Mouse (Mus musculus) forebrain, embryonic 11.5 days (tissue): ENCODE data around the gene Tpsb2. TPM values are rescaled to one million over a fixed set of nuclear protein-coding genes. Genes with fewer than 3 reads are reported as not detected.

ENCODE experiments used
- ATAC-seq: fragments of 200-750 bp; cut with Nextera tagmentation; replicated peaks from 2 replicates; pipeline ENCODE4 v1.8.0; 2017; ENCODE audit warnings: moderate TSS enrichment; ENCODE audit not compliant: low FRiP score
- DNase-seq: peaks from one replicate; pipeline ENCODE4 v3.0.0-alpha.2; 2017; ENCODE audit warnings: low spot score
- H3K27ac ChIP-seq: fragments of 300-500 bp; sonication (generic); 2 replicates; pipeline ENCODE4 v1.5.1; 2014; ENCODE audit warnings: low read depth, low read length
- H3K27me3 ChIP-seq: fragments of 300-500 bp; sonication (generic); 2 replicates; pipeline ENCODE4 v1.6.1; 2014; ENCODE audit warnings: mild to moderate bottlenecking, low read length, mixed read lengths; ENCODE audit not compliant: control insufficient read depth, insufficient read depth
- H3K36me3 ChIP-seq: fragments of 300-500 bp; sonication (generic); 2 replicates; pipeline ENCODE4 v1.6.1; 2014; ENCODE audit warnings: mild to moderate bottlenecking, low read length, moderate library complexity, mixed read lengths; ENCODE audit not compliant: control insufficient read depth, insufficient read depth
- H3K4me1 ChIP-seq: fragments of 300-500 bp; sonication (generic); replicated peaks from 2 replicates; pipeline ENCODE4 v1.6.1; 2014; ENCODE audit warnings: low read length, mixed read lengths; ENCODE audit not compliant: control insufficient read depth, insufficient read depth
- H3K4me2 ChIP-seq: fragments of 300-500 bp; sonication (generic); 2 replicates; pipeline ENCODE4 v1.6.1; 2014; ENCODE audit warnings: low read depth, mild to moderate bottlenecking, low read length, moderate library complexity, mixed read lengths; ENCODE audit not compliant: severe bottlenecking
- H3K4me3 ChIP-seq: fragments of 300-500 bp; sonication (generic); 2 replicates; pipeline ENCODE4 v1.5.1; 2014; ENCODE audit warnings: low read depth, low read length
- H3K9ac ChIP-seq: fragments of 300-500 bp; sonication (generic); 2 replicates; pipeline ENCODE4 v1.6.1; 2014; ENCODE audit warnings: low read length
- H3K9me3 ChIP-seq: fragments of 300-500 bp; sonication (generic); 2 replicates; pipeline ENCODE4 v1.6.1; 2016; ENCODE audit warnings: low read length, mixed read lengths; ENCODE audit not compliant: control insufficient read depth
- WGBS: fragments of 180-500 bp; shearing (Covaris S2); extraction: QIAGEN DNeasy Blood & Tissue Kit; methylation state at CpG from one replicate; pipeline ENCODE4 v1.1.7; 2014; 5-methylcytosine and 5-hydroxymethylcytosine counted together
- polyA plus RNA-seq: library from polyadenylated mRNA; unstranded; fragments of >200 nt; fragmentation: Nextera tagmentation; extraction: Ambion mirVana; gene quantifications from 2 replicates; pipeline ENCODE4 v1.2.1, GENCODE M21; 2014

Tpsb2 gene
- polyA plus RNA-seq, 1 experiment from 2014 or later = not detected

- Histone ChIP-seq H3K9me3 (no peaks in the 10 kb centered on the region), H3K27ac (no peak overlapping the region), H3K9ac (no peak overlapping the region), H3K4me2 (no peak overlapping the region), H3K36me3 (no peaks in the 10 kb centered on the region), H3K4me3 (no peak overlapping the region), H3K4me1 (peaks cover 23% of the 10 kb centered on the region), H3K27me3 (peaks cover 49% of the 10 kb centered on the region)
- WGBS = 6% methylated on average over 7 of the region's 7 CpGs
- DNase-seq = peak; percentile 87
- no peak for ATAC-seq
These were observed 34.3 kb downstream of the Tpsb2 start for GRCm38 (mm10) chr17:25400443-25400842.

DNA sequence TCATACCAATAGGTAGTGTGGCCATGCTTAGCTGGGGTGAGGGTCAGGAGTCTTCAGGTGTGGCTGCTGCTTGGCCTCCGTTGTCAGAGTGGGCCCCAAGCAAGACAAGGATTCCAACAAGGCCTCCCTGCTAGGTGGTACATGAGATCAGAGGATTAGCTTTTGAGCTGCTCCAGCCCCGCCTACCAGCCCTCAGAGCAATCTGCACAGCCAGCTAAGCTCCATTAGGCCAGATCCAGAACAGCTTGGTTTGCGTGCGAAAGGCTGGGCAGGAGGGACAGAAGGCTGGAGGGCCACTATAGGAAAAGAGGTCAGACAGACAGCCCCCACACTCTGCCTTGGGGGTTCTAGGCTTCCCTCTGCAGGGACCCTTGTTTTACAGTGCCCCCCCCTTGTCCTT, 35.4 kb downstream of the Tpsb2 start:
- H3K9me3 ChIP-seq = no peaks in the 10 kb centered on the region
- 17% methylated on average over 4 of the region's 4 CpGs for WGBS
- H3K4me2 ChIP-seq = no peak overlapping the region
- peaks cover 34% of the 10 kb centered on the region for H3K4me1 ChIP-seq
- H3K27me3 ChIP-seq = peaks cover 49% of the 10 kb centered on the region
- H3K4me3 ChIP-seq = no peak overlapping the region
- no peak overlapping the region for H3K9ac ChIP-seq
- DNase-seq (no peak), ATAC-seq (no peak)
- no peaks in the 10 kb centered on the region for H3K36me3 ChIP-seq
- H3K27ac ChIP-seq = no peak overlapping the region

GRCm38 (mm10) chr17:25402224-25402623, 36.1 kb downstream of the Tpsb2 start:
- WGBS = 81% methylated on average over 13 of the region's 13 CpGs
- DNase-seq (no peak), ATAC-seq (no peak)
- Histone ChIP-seq H3K27ac (no peak overlapping the region), H3K4me2 (no peak overlapping the region), H3K27me3 (peaks cover 56% of the 10 kb centered on the region), H3K36me3 (no peaks in the 10 kb centered on the region), H3K4me1 (peaks cover 39% of the 10 kb centered on the region), H3K4me3 (no peak overlapping the region), H3K9ac (no peak overlapping the region), H3K9me3 (no peaks in the 10 kb centered on the region)

DNA sequence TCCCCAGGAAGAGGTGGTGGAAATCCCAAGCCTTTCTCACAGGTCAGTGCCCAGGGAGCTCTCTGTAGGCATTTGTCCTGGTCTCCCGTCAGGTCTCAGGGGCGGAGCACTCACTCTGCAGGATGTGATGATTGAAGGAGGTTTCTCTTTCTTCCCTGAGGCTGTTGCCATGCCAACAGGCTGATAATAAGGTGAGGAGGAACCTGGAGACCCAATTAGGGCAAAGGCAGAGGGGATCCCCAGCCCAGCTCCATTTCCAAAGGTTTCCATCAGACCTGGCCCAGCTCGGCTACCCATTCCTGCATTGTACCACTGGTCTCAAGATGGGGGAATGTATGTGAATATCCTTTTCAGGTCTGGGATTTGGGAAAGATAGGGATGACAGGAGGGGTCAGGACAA, 38.1 kb downstream of the Tpsb2 start:
- peaks cover 66% of the 10 kb centered on the region for H3K27me3 ChIP-seq

GRCm38 (mm10) chr17:25405224-25405895, 39.3 kb downstream of the Tpsb2 start:
- H3K9ac ChIP-seq = no peak overlapping the region; the same call in 1 of the 2 replicates
- DNase-seq (no peak), ATAC-seq (peak; percentile 61)
- WGBS = 4% methylated on average over 8 of the region's 10 CpGs
- H3K4me1 ChIP-seq = peaks cover 35% of the 10 kb centered on the region
- H3K4me2 ChIP-seq = peak overlapping the region; percentile 8; the same call in 1 of the 2 replicates
- H3K27ac ChIP-seq = peak overlapping the region; percentile 50
- no peak overlapping the region for H3K4me3 ChIP-seq
- peaks cover 57% of the 10 kb centered on the region for H3K27me3 ChIP-seq
- H3K9me3 ChIP-seq = no peaks in the 10 kb centered on the region
- H3K36me3 ChIP-seq = no peaks in the 10 kb centered on the region

More for the DNA sequence above, 38.1 kb downstream of the Tpsb2 start:
- ATAC-seq = no peak
- Histone ChIP-seq H3K9me3 (no peaks in the 10 kb centered on the region), H3K27ac (peak overlapping the region; percentile 12; the same call in 1 of the 2 replicates), H3K4me1 (peaks cover 33% of the 10 kb centered on the region), H3K9ac (no peak overlapping the region), H3K4me2 (no peak overlapping the region), H3K4me3 (no peak overlapping the region), H3K36me3 (no peaks in the 10 kb centered on the region)
- 10% methylated on average over 3 of the region's 3 CpGs for WGBS
- DNase-seq = no peak

DNA sequence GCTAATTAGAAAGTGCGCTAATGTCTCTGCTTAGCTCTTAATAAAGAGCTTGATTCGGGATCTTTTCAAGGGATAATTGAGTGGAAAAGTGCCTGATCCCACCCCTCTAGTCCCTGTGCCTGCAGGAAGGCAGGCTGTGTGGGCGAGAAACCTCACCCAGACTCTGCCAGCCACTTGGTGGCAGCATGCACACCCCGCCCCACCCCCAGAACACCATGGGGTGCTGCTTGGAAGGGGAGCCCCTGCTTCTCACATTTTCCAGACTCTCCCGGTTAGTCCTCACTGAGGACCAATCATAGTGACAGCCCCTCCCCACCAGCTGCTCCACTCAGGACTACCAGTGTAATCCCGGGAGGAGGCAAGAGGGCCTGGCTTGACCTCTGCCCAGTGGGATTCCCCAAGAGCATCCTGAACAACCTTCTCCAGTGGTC, 39.9 kb downstream of the Tpsb2 start:
- no peak overlapping the region for H3K9ac ChIP-seq
- DNase-seq (peak; percentile 68), ATAC-seq (peak; percentile 35; the same call in 1 of the 2 replicates)
- H3K27me3 ChIP-seq = peaks cover 52% of the 10 kb centered on the region
- no peaks in the 10 kb centered on the region for H3K9me3 ChIP-seq
- no peaks in the 10 kb centered on the region for H3K36me3 ChIP-seq
- 11% methylated on average over 6 of the region's 6 CpGs for WGBS
- H3K27ac ChIP-seq = peak overlapping the region; percentile 18; the same call in 1 of the 2 replicates
- H3K4me3 ChIP-seq = no peak overlapping the region
- H3K4me1 ChIP-seq = peaks cover 35% of the 10 kb centered on the region
- 0 out of 2 replicates have a peak overlapping the region, but pooled peaks have one; percentile 11 for H3K4me2 ChIP-seq

DNA sequence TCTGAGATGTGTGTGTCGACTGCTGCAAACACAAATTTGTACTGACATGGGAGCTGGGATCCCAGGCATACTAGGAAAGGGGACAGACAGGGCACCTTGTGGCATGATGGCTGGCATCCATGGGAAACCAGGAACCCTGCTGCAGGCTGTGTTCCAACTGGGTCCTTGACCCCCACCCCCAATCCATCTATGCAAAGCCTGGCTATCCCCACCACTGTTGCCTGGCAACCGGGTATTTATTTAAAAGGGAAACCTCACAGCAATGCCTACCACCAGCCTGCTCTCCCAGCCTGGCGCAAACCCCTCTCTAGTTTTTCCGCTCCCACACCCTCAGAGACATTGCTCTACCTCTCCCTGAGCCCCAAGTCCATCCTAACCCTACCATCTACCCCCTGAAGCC, 41.2 kb downstream of the Tpsb2 start:
- Histone ChIP-seq H3K9ac (no peak overlapping the region), H3K27ac (no peak overlapping the region)
- 73% methylated on average over 4 of the region's 4 CpGs for WGBS

DNA sequence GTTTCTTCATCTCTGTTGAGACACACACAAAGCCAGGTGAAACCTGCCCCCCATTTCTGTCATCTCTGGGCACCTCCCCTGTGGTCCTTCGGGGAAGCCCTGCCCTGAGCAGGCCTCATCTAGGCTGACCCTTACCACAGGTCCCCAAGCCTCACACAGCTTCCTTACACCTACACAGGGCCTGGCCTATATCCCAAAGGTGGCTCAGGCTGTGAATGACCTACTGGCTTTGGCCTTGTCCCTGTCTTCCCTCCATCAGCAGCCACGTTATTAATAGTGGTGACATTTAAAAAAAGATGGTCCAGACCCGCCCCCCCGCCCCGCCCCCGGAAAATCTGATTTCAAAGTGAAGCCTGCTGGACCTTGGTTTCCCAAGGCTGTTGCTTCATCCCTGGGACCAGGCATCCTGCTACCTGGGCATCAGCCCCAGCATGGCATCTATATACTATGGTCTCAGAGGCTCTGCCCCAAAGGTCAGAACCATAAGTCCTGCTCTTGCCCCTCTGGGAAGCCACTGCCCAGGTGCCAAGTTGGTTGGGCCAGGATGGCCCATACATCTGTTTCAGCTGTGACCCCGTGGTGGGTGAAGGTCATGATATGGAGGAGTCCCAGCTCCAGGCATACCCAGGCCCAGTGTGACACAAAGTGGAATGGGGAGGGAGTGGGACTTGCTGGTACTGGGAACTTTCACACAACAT, 42.3 kb downstream of the Tpsb2 start:
- no peak overlapping the region for H3K4me3 ChIP-seq
- ATAC-seq (no peak), DNase-seq (no peak)
- H3K9me3 ChIP-seq = no peaks in the 10 kb centered on the region
- H3K27me3 ChIP-seq = peaks cover 32% of the 10 kb centered on the region
- H3K36me3 ChIP-seq = no peaks in the 10 kb centered on the region
- no peak overlapping the region for H3K4me2 ChIP-seq
- H3K9ac ChIP-seq = no peak overlapping the region
- WGBS = 79% methylated on average over 7 of the region's 7 CpGs
- peaks cover 35% of the 10 kb centered on the region for H3K4me1 ChIP-seq
- no peak overlapping the region for H3K27ac ChIP-seq

More for the DNA sequence above, 41.2 kb downstream of the Tpsb2 start:
- no peak overlapping the region for H3K4me3 ChIP-seq
- peaks cover 43% of the 10 kb centered on the region for H3K27me3 ChIP-seq
- H3K36me3 ChIP-seq = no peaks in the 10 kb centered on the region
- ATAC-seq (no peak), DNase-seq (no peak)
- H3K9me3 ChIP-seq = no peaks in the 10 kb centered on the region
- H3K4me2 ChIP-seq = no peak overlapping the region
- peaks cover 35% of the 10 kb centered on the region for H3K4me1 ChIP-seq
